Mouse (Mus musculus): Measurements from ENCODE around the gene Zfc3h1.

GRCm38 (mm10) chr10:115414056-115414455 lies 29.3 kb downstream of the Zfc3h1 start:
- TF ChIP-seq CTCF (IDR thresholded peaks at IDR 0.05; ENCODE audit: borderline replicate concordance, control insufficient read depth, extremely low read depth, insufficient read depth, low read length, poor library complexity) (no peak), POLR2A (IDR thresholded peaks at IDR 0.05; ENCODE audit: control insufficient read depth, extremely low read depth, insufficient read depth, low read length, poor library complexity) (no peak)
